Mouse (Mus musculus) gastrocnemius, adult 2 months (tissue): ENCODE results near the gene Nap1l1. TPM values are rescaled to one million over a fixed set of nuclear protein-coding genes. Genes with fewer than 3 reads are reported as not detected.
A peak's percentile ranks its signal among the peaks of the same experiment; 100 is the strongest.

Experiments used
- DNase-seq: peaks from one replicate; pipeline ENCODE4 v3.0.0; 2022
- H3K27ac ChIP-seq: fragments of 200-600 bp; 2 replicates; pipeline ENCODE4 v1.8.1; 2022; ENCODE audit warnings: mild to moderate bottlenecking
- H3K4me3 ChIP-seq: fragments of 200-600 bp; 2 replicates; pipeline ENCODE4 v1.8.1; 2022; ENCODE audit warnings: mild to moderate bottlenecking, moderate library complexity
- CTCF ChIP-seq: fragments of 200-600 bp; IDR thresholded peaks from 2 replicates; pipeline ENCODE4 v1.8.1; 2022; ENCODE audit warnings: antibody characterized with exemption, mild to moderate bottlenecking, moderate library complexity
- intact Hi-C: fragments of 180-260 bp; cut with DNase I; formaldehyde crosslinking; loops from one replicate; pipeline ENCODE4 v1.15.1; 2025
- total RNA-seq, 2 experiments: library from RNA; stranded (reverse); gene quantifications; 2 replicates each; pipeline ENCODE4 v1.2.3; 2021

Gene Nap1l1
- total RNA-seq, 2 experiments from 2014 or later, result 62.8 to 64.2 TPM

DNA sequence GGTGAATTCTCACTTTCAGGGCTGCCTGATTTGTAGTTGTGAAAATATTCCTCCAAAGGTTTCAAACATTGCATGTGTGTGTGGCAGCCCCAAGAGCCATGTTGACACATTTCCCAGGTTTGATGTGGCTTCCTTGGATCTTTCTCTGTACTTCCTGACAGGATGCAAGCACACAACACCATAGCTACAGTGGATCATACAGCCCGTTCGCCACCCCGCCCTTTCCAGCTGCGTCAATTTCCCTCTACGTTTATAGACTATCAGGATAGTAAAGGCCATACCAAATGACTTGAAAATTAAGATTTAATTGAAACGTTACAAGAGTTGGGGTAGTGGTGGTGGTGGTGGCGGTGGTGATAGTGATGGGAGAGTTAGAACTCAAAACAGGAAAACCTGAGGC is 37.0 kb downstream of the Nap1l1 start:
- TF ChIP-seq CTCF, result no peak
- no peak for DNase-seq
- no peak overlapping the region; the same call in 1 of the 2 replicates for H3K4me3 ChIP-seq
- intact Hi-C loops, result loop anchor here (5.0 kb wide), 1 partner anchor 37 kb away; no protein-coding TSS in a partner anchor
- 0 out of 2 replicates have a peak overlapping the region, but pooled peaks have one; percentile 3 for H3K27ac ChIP-seq

- Histone ChIP-seq H3K27ac (peak overlapping the region; percentile 64), H3K4me3 (no peak overlapping the region)
- no peak for DNase-seq
- intact Hi-C loops, result no loop called here
- no peak for TF ChIP-seq CTCF
Observed at GRCm38 (mm10) chr10:111510798-111511197, 37.8 kb downstream of the Nap1l1 start.

DNA sequence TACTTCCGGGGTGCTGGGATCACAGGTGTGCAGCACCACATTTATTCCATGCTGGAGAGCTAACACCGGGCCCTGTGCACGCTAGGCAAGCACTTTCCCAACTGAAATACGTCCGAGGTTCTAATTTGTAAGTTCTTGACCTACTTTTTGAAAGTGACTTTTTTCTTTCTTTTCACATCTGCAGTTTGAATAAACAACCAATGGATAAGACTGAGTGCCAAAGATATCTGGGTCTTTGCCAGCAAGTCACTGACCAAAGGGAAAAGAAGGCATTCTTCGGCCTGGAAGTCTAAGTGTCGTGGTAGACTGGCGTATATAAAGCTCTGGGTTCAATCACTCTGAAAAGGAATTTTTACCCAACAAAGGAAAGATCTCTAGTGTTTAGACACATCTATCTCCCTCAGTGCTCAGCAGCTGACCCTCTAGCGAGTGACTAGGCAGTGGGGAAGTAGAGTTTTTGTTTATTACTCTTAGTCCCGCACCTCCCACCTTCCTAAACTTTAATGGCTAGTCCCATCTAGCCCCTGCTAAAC is 39.1 kb downstream of the Nap1l1 start:
- DNase-seq, result peak; percentile 51
- Histone ChIP-seq H3K4me3 (no peak overlapping the region), H3K27ac (peak overlapping the region; percentile 64)
- intact Hi-C loops, result no loop called here
- no peak for TF ChIP-seq CTCF

DNA sequence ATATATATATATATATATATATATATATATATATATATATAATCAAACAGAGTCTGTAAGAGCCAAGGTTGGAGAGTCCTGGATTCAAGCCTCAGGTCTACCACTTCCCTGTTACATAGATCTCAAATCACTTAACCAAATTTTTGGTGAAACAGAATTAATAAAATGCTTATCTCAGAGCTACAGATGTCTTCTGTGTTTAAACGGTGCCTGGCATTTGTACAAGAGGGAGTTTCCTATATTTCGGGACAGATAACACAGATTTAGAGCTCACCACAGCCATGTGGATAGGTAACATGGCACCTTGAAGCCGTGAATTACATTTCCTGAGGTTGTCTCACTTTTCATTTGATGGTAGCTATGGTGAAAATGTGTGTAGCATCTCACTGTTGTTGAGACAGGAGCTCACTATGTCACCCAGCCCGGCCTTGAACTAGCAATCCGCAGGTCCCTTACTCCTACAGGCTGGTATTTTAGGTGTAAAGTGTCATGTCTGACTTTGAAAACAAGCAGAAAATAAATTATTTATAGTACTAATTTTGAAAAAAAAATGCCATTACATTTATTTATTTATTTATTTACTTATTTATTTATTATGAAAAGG is 41.4 kb downstream of the Nap1l1 start:
- intact Hi-C loops, result no loop called here
- no peak for DNase-seq
- no peak overlapping the region for H3K4me3 ChIP-seq
- TF ChIP-seq CTCF, result no peak
- no peak overlapping the region for H3K27ac ChIP-seq

DNA sequence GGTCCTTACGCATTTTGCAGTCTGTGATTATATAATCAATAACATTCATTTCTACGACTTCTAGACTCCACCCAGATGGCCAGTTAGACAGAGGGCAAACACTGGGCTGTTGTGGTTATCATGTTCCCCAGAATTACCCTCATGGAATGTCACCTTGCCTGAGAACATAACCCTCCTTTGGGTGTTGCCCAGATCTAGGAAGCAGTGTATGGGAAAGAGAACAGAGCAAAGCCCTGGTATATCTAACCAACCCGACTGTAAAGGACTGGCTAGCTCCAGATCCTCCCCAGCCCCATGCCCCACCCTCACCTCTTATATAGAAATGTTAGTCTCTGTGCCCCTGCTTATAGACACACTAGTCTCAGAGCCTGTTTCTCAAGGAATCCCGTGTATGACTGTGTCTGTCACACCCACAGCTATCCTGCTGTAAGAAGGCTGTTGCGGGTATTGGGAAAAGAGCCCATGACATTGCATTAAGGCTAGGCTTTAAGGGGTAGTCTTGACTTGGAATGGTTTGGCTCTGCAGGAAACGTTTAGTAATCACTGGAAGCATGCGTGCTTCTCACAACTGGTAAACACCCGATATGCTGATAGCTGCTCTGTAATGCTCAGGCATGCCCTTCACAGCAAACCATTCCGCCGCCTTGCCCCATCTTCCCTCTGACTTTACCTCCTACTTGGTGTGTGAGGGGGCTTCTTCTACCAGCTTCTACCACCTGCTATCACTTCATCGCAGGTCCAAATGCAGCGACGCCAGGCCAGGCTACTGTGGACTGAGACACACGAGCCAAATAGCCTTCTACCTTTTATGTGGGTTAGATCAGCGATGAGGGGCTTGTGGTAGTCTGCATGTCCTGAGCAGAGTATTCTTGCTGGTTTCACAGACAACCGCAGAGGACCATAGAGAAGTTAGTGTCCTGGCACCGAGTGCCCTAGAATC is 42.3 kb downstream of the Nap1l1 start:
- TF ChIP-seq CTCF, result no peak
- H3K27ac ChIP-seq, result peak overlapping the region; percentile 63
- intact Hi-C loops, result no loop called here
- peak; percentile 21 for DNase-seq
- H3K4me3 ChIP-seq, result peak overlapping the region; percentile 62

DNA sequence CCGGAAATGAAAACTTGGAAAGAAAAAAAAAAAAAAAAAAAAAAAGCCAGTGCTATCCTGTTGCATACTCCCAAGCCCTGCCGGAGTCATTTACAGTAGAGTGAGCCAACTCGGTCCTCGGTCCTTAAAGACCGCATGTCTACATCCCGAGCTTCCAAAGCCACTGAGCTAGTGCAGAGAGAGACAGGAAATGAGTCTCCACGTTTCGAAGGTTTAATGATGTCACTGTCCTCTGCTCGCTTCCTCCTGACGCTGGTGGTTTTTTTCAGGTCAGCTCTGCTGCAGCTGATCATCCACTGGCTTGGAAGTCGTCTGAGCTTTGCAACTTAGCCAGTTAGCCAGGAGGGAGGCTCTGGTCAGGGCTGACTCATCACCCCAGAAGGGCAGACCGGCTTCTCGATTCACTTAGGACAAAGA is 43.2 kb downstream of the Nap1l1 start:
- TF ChIP-seq CTCF, result no peak
- intact Hi-C loops, result no loop called here
- DNase-seq, result peak; percentile 72
- Histone ChIP-seq H3K4me3 (peak overlapping the region; percentile 62), H3K27ac (peak overlapping the region; percentile 63)

DNA sequence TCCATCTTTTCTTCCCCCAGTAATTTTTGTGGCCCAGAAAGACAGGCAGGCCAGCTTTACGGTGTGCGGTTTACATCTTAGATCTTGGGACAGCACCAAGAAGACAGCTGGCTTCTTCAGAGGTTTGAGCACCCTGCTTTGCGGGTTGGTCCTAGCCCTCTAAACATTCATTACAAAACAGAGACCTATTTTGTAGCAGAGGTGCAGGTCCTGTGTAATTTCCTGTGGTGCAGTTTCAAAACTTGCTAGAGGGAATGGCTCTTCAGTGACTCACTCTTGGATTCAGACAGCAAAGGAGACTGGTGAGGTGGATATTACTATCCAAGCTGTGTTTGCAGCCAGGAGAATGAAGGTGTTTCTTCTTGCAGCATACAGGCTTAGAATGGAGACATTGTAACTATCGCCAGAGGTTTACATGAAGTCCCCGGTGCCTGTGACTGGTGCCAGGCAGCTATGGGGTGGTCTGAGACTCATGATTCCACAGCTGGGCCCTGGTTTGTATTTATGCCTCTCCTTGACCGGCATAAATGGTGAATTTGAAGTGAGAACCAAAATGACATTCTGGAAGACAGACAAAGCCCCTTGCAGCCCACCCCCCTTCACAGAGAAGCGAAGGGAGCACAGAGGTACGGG is 43.9 kb downstream of the Nap1l1 start:
- Histone ChIP-seq H3K27ac (peak overlapping the region; percentile 63), H3K4me3 (no peak overlapping the region)
- intact Hi-C loops, result no loop called here
- DNase-seq, result no peak
- TF ChIP-seq CTCF, result no peak

- TF ChIP-seq CTCF, result no peak
- H3K4me3 ChIP-seq, result no peak overlapping the region
- intact Hi-C loops, result no loop called here
- no peak overlapping the region for H3K27ac ChIP-seq
- no peak for DNase-seq
Observed at GRCm38 (mm10) chr10:111518350-111518749, 45.3 kb downstream of the Nap1l1 start.

- Histone ChIP-seq H3K4me3 (peak overlapping the region; percentile 18; the same call in 1 of the 2 replicates), H3K27ac (no peak overlapping the region)
- no peak for DNase-seq
- intact Hi-C loops, result no loop called here
- TF ChIP-seq CTCF, result no peak
Observed at GRCm38 (mm10) chr10:111519620-111520370, 46.8 kb downstream of the Nap1l1 start.

- Histone ChIP-seq H3K27ac (no peak overlapping the region), H3K4me3 (no peak overlapping the region)
- no peak for TF ChIP-seq CTCF
- intact Hi-C loops, result no loop called here
- DNase-seq, result no peak
Observed at GRCm38 (mm10) chr10:111520621-111521020, 47.6 kb downstream of the Nap1l1 start.

DNA sequence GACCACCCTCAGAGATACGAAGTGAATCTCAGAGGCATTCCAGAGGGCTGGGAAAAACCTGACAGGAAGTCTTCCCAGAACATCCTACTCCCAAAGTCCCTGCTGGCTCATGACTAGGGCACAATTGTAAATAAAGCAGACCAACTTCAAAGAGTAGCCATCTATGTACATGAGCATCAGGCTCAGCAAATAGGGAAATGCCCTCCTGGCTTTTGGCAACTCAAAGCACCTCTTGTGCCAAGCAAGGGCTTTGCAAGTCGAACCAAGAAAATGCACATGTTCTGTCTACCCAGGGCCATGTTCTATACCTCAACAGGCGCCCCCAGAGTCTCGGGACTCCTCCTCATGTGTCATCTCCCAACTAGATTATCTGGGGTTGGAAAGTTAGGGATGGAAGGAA is 48.6 kb downstream of the Nap1l1 start:
- intact Hi-C loops, result no loop called here
- no peak for DNase-seq
- no peak for TF ChIP-seq CTCF
- H3K27ac ChIP-seq, result no peak overlapping the region
- H3K4me3 ChIP-seq, result no peak overlapping the region

GRCm38 (mm10) chr10:111522230-111522629 is 49.2 kb downstream of the Nap1l1 start:
- Histone ChIP-seq H3K4me3 (no peak overlapping the region), H3K27ac (no peak overlapping the region)
- intact Hi-C loops, result no loop called here
- no peak for DNase-seq
- no peak for TF ChIP-seq CTCF
